Comparison of ENCODE assay signal across 9 mouse cellular contexts in the genomic region with DNA sequence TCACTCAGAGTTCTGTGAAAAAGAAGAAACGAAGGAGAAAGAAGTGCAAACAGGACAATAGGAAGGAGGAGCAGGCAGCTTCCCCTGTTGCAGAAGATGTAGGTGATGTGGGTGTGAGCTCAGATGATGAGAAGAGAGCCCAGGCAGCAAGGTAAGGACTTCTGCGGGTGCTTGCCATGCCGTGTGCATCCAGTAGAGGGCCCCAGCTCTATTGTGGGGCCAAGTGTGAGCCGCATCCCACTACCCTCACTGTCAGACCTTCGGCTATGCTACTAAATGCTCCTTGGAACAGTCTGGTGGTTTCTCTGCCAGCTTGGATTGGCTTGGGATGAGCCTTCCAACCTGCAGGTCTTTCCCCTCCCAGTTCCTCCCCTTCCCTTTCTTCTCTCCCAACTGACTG. TPM values are rescaled to one million over a fixed set of nuclear protein-coding genes. Genes with fewer than 3 reads are reported as not detected.
DNase-seq lines count a peak whose midpoint lies in the region; TF ChIP-seq lines count a peak whose summit lies in the region.
"Had no signal": no experiment of that assay in that cellular context is flagged by ENCODE, and none has a peak within 500 bp of the region (broad histone marks: within the 10 kb centered on the region; RNA-seq: fewer than 3 reads in every experiment).

No protein-coding gene starts in this region.

- H3K36me3 ChIP-seq in heart, adult 2 months (ENCODE audit: control insufficient read depth, insufficient read depth, low read length): no peaks in the 10 kb centered on the region
- H3K36me3 ChIP-seq in thymus, adult 2 months (ENCODE audit: control insufficient read depth, insufficient read depth, low read length): no peaks in the 10 kb centered on the region

- TF ChIP-seq CTCF in heart, adult 2 months (IDR thresholded peaks at IDR 0.05): peak; percentile 77
- TF ChIP-seq CTCF in thymus, adult 2 months (IDR thresholded peaks at IDR 0.05; ENCODE audit: borderline replicate concordance, control insufficient read depth, extremely low read depth, insufficient read depth, low read length, poor library complexity): peak; percentile 78; the same call in 1 of the 2 replicates
- 0 out of 2 replicates have a peak, but pooled peaks have one; percentile 11 for TF ChIP-seq CTCF in embryonic fibroblast, embryonic 13.5 days (IDR thresholded peaks at IDR 0.05; ENCODE audit: borderline replicate concordance, insufficient read depth, low read length)

- no peaks in the 10 kb centered on the region for H3K79me2 ChIP-seq in heart, adult 2 months (replicated peaks; ENCODE audit: control insufficient read depth, insufficient read depth, low read length)

- no peak overlapping the region for H3K4me3 ChIP-seq in heart, adult 2 months
- no peak overlapping the region for H3K4me3 ChIP-seq in thymus, adult 2 months (ENCODE audit: control insufficient read depth, insufficient read depth, low read length)
- no peak overlapping the region for H3K4me3 ChIP-seq in embryonic fibroblast, embryonic 13.5 days (ENCODE audit: insufficient read depth, low read length)
- H3K4me3 ChIP-seq: limb, embryonic 12.5 days had no signal

- TF ChIP-seq EP300 in heart, adult 2 months (IDR thresholded peaks at IDR 0.05; ENCODE audit: insufficient read depth, low read depth, low read length): no peak

- DNase-seq in heart, adult 2 months: peak; percentile 26 to 52
- DNase-seq in heart, adult 9 months (ENCODE audit: low spot score in 2 of 2): no peak
- DNase-seq in thymus, adult 2 months: peak; percentile 44
- DNase-seq in thymus, adult 18-20 months: no peak
- DNase-seq in lung, postnatal 10 days: peak; percentile 34
- no peak for DNase-seq in layer of hippocampus, adult 9-10 months (ENCODE audit: low spot score)
- no peak for DNase-seq in frontal cortex, postnatal 10 days (ENCODE audit: low spot score in 2 of 2)

- no peak for TF ChIP-seq POLR2A in heart, adult 2 months (IDR thresholded peaks at IDR 0.05; ENCODE audit: insufficient read depth, low read depth, low read length)
- no peak for TF ChIP-seq POLR2A in thymus, adult 2 months (IDR thresholded peaks at IDR 0.05; ENCODE audit: control insufficient read depth, extremely low read depth, insufficient read depth, low read length, poor library complexity)
- TF ChIP-seq POLR2A in embryonic fibroblast, embryonic 13.5 days (IDR thresholded peaks at IDR 0.05; ENCODE audit: low read depth, low read length): no peak

- intact Hi-C loops in heart, adult 2 months (cut with DNase I): no loop called here

- no peak overlapping the region for H3K27ac ChIP-seq in heart, adult 2 months
- no peak overlapping the region for H3K27ac ChIP-seq in thymus, adult 2 months (ENCODE audit: control insufficient read depth, insufficient read depth, low read length)
- no peak overlapping the region for H3K27ac ChIP-seq in embryonic fibroblast, embryonic 13.5 days (ENCODE audit: insufficient read depth, low read length)
- H3K27ac ChIP-seq: limb, embryonic 12.5 days had no signal

- 57% methylated on average over 5 of the region's 5 CpGs for WGBS in heart, adult 2 months
- WGBS in thymus, adult 2 months: 71% methylated on average over 5 of the region's 5 CpGs

- H3K27me3 ChIP-seq in heart, adult 2 months (ENCODE audit: control insufficient read depth, insufficient read depth, low read length): no peaks in the 10 kb centered on the region
- H3K27me3 ChIP-seq in thymus, adult 2 months (ENCODE audit: control insufficient read depth, insufficient read depth, low read length): no peaks in the 10 kb centered on the region
- H3K27me3 ChIP-seq: limb, embryonic 12.5 days had no signal

- no peaks in the 10 kb centered on the region; the same call in 1 of the 2 replicates for H3K4me1 ChIP-seq in heart, adult 2 months (ENCODE audit: control insufficient read depth, insufficient read depth, low read length)
- peaks cover 2% of the 10 kb centered on the region; the same call in 1 of the 2 replicates for H3K4me1 ChIP-seq in thymus, adult 2 months (replicated peaks; ENCODE audit: control insufficient read depth, insufficient read depth, low read length)
- peaks cover 2% of the 10 kb centered on the region; the same call in 1 of the 2 replicates for H3K4me1 ChIP-seq in embryonic fibroblast, embryonic 13.5 days (ENCODE audit: control insufficient read depth, insufficient read depth, low read length)
- H3K4me1 ChIP-seq: limb, embryonic 12.5 days had no signal

- no peak overlapping the region for H3K9ac ChIP-seq in heart, adult 2 months (ENCODE audit: low read depth, low read length)
- H3K9ac ChIP-seq: limb, embryonic 12.5 days had no signal

RNA-seq across cellular contexts. Expression of gene Lpin2, which starts 42.7 kb away (rescaled TPM):
- 10 to 100 TPM in 1 of 2 experiments, 1 to 10 TPM in 1; 6.0 to 13.1 TPM for total RNA-seq in heart, adult 2 months (2021)
- 3.4 and 4.7 TPM in 2 replicates for polyA plus RNA-seq in heart, adult 2 months (2012; rRNA removed)
- polyA plus RNA-seq in thymus, adult 2 months (2012; rRNA removed): 16.7 and 17.4 TPM in 2 replicates
- 16.9 and 20.7 TPM in 2 replicates for polyA plus RNA-seq in embryonic fibroblast, embryonic 13.5 days (2011; ENCODE audit: insufficient read length, low read depth, missing spikeins)

Comparison
In these comparisons a context has a peak if more than half of its experiments do, and no peak if none do; other contexts are left out.
1. DNase-seq: peak in heart, adult 2 months (2 of 2), thymus, adult 2 months (single experiment) and lung, postnatal 10 days (single experiment); none in heart, adult 9 months (0 of 2), thymus, adult 18-20 months (0 of 2), layer of hippocampus, adult 9-10 months (single experiment) and frontal cortex, postnatal 10 days (0 of 2).
2. CTCF ChIP-seq: peak in every context shown above with its lines; median percentile 78 in thymus, adult 2 months; 77 in heart, adult 2 months; 11 in embryonic fibroblast, embryonic 13.5 days.